Mouse (Mus musculus) heart, postnatal 4 days (tissue): ENCODE measurements at regions not wholly inside any gene's neighbourhood (a gene's known extent, or its start where the extent isn't known, plus 50 kb on each side); places are given as distances from the start of the nearest gene placed in this dataset.
"Not testable (repeated sequence)": the region's sequence is repeated elsewhere in the genome, so short reads cannot be mapped to it uniquely, and the experiment has no call there.

ENCODE experiments used
- DNase-seq: peaks from one replicate; pipeline ENCODE4 v3.0.0; 2021

- DNase-seq: no peak
Measured at GRCm38 (mm10) chr4:39065761-39066376, 384.2 kb upstream of the 1700009N14Rik start.

- DNase-seq: peak; percentile 37
Measured at GRCm38 (mm10) chr4:39067260-39067876, 382.7 kb upstream of the 1700009N14Rik start.

- DNase-seq: no peak
Measured at GRCm38 (mm10) chr4:39071532-39071931, 378.6 kb upstream of the 1700009N14Rik start.

GRCm38 (mm10) chr4:39088284-39088683, 361.8 kb upstream of the 1700009N14Rik start:
- no peak for DNase-seq

GRCm38 (mm10) chr4:39109184-39109583, 340.9 kb upstream of the 1700009N14Rik start:
- DNase-seq: no peak

GRCm38 (mm10) chr4:39113217-39113975, 336.7 kb upstream of the 1700009N14Rik start:
- not testable (repeated sequence) for DNase-seq

- DNase-seq: no peak
Measured at GRCm38 (mm10) chr4:39125528-39125927, 324.6 kb upstream of the 1700009N14Rik start.
